23 mouse cellular contexts compared by ENCODE assay signal in genomic region chr3:47463556-47463955, GRCm38 (mm10).
"Had no signal": no experiment of that assay in that cellular context is flagged by ENCODE, and none has a peak within 500 bp of the region (broad histone marks: within the 10 kb centered on the region; RNA-seq: fewer than 3 reads in every experiment).

No protein-coding gene starts in this region.

- H3K9me3 ChIP-seq: limb, embryonic 12.5 days; limb, embryonic 15.5 days; liver, embryonic 15.5 days; lung, embryonic 15.5 days; megakaryocyte, embryonic 14.5 days; midbrain, embryonic 10.5 days; neural tube, embryonic 12.5 days; neural tube, embryonic 15.5 days; stomach, embryonic 15.5 days had no signal

- H3K4me3 ChIP-seq: limb, embryonic 12.5 days; limb, embryonic 15.5 days; liver, embryonic 15.5 days; lung, embryonic 15.5 days; megakaryocyte, embryonic 14.5 days; midbrain, embryonic 10.5 days; neural tube, embryonic 12.5 days; neural tube, embryonic 15.5 days; stomach, embryonic 15.5 days had no signal

- H3K27me3 ChIP-seq: limb, embryonic 12.5 days; limb, embryonic 15.5 days; liver, embryonic 15.5 days; lung, embryonic 15.5 days; megakaryocyte, embryonic 14.5 days; neural tube, embryonic 12.5 days; neural tube, embryonic 15.5 days; stomach, embryonic 15.5 days had no signal

- H3K36me3 ChIP-seq: limb, embryonic 12.5 days; limb, embryonic 15.5 days; liver, embryonic 15.5 days; lung, embryonic 15.5 days; midbrain, embryonic 10.5 days; neural tube, embryonic 12.5 days; neural tube, embryonic 15.5 days; stomach, embryonic 15.5 days had no signal

- H3K9ac ChIP-seq: limb, embryonic 12.5 days; limb, embryonic 15.5 days; liver, embryonic 15.5 days; lung, embryonic 15.5 days; neural tube, embryonic 12.5 days; neural tube, embryonic 15.5 days; stomach, embryonic 15.5 days had no signal

- H3K4me2 ChIP-seq: limb, embryonic 12.5 days; limb, embryonic 15.5 days; liver, embryonic 11.5 days; liver, embryonic 15.5 days; lung, embryonic 15.5 days; neural tube, embryonic 12.5 days; neural tube, embryonic 15.5 days; stomach, embryonic 15.5 days had no signal

- H3K4me1 ChIP-seq: limb, embryonic 12.5 days; limb, embryonic 15.5 days; liver, embryonic 15.5 days; lung, embryonic 15.5 days; megakaryocyte, embryonic 14.5 days; midbrain, embryonic 10.5 days; neural tube, embryonic 12.5 days; neural tube, embryonic 15.5 days; stomach, embryonic 15.5 days had no signal

- DNase-seq: kidney, adult 11 months; kidney, adult 8-10 months; kidney, postnatal 14 days; kidney, postnatal 4 days; left cerebral cortex, postnatal 4 days; lung, adult 18-20 months; lung, postnatal 10 days; lung, postnatal 36 days; midbrain, embryonic 14.5 days; right cerebral cortex, adult 18-20 months; right cerebral cortex, postnatal 14 days; right cerebral cortex, postnatal 4 days; thymus, postnatal 25 days had no signal

- H3K27ac ChIP-seq: limb, embryonic 12.5 days; limb, embryonic 15.5 days; liver, embryonic 15.5 days; lung, embryonic 15.5 days; midbrain, embryonic 10.5 days; neural tube, embryonic 12.5 days; neural tube, embryonic 15.5 days; stomach, embryonic 15.5 days had no signal
